Mouse (Mus musculus) forebrain, embryonic 11.5 days (tissue): ENCODE measurements at regions not wholly inside any gene's neighbourhood (a gene's known extent, or its start where the extent isn't known, plus 50 kb on each side); places are given as distances from the start of the nearest gene placed in this dataset.

Experiments
- ATAC-seq: fragments of 200-750 bp; cut with Nextera tagmentation; replicated peaks from 2 replicates; pipeline ENCODE4 v1.8.0; 2017; ENCODE audit warnings: moderate TSS enrichment; ENCODE audit not compliant: low FRiP score
- DNase-seq: peaks from one replicate; pipeline ENCODE4 v3.0.0-alpha.2; 2017; ENCODE audit warnings: low spot score
- H3K27ac ChIP-seq: fragments of 300-500 bp; sonication (generic); 2 replicates; pipeline ENCODE4 v1.5.1; 2014; ENCODE audit warnings: low read depth, low read length
- H3K27me3 ChIP-seq: fragments of 300-500 bp; sonication (generic); 2 replicates; pipeline ENCODE4 v1.6.1; 2014; ENCODE audit warnings: mild to moderate bottlenecking, low read length, mixed read lengths; ENCODE audit not compliant: control insufficient read depth, insufficient read depth
- H3K36me3 ChIP-seq: fragments of 300-500 bp; sonication (generic); 2 replicates; pipeline ENCODE4 v1.6.1; 2014; ENCODE audit warnings: mild to moderate bottlenecking, low read length, moderate library complexity, mixed read lengths; ENCODE audit not compliant: control insufficient read depth, insufficient read depth
- H3K4me1 ChIP-seq: fragments of 300-500 bp; sonication (generic); replicated peaks from 2 replicates; pipeline ENCODE4 v1.6.1; 2014; ENCODE audit warnings: low read length, mixed read lengths; ENCODE audit not compliant: control insufficient read depth, insufficient read depth
- H3K4me2 ChIP-seq: fragments of 300-500 bp; sonication (generic); 2 replicates; pipeline ENCODE4 v1.6.1; 2014; ENCODE audit warnings: low read depth, mild to moderate bottlenecking, low read length, moderate library complexity, mixed read lengths; ENCODE audit not compliant: severe bottlenecking
- H3K4me3 ChIP-seq: fragments of 300-500 bp; sonication (generic); 2 replicates; pipeline ENCODE4 v1.5.1; 2014; ENCODE audit warnings: low read depth, low read length
- H3K9ac ChIP-seq: fragments of 300-500 bp; sonication (generic); 2 replicates; pipeline ENCODE4 v1.6.1; 2014; ENCODE audit warnings: low read length
- H3K9me3 ChIP-seq: fragments of 300-500 bp; sonication (generic); 2 replicates; pipeline ENCODE4 v1.6.1; 2016; ENCODE audit warnings: low read length, mixed read lengths; ENCODE audit not compliant: control insufficient read depth
- WGBS: fragments of 180-500 bp; shearing (Covaris S2); extraction: QIAGEN DNeasy Blood & Tissue Kit; methylation state at CpG from one replicate; pipeline ENCODE4 v1.1.7; 2014; 5-methylcytosine and 5-hydroxymethylcytosine counted together

DNA sequence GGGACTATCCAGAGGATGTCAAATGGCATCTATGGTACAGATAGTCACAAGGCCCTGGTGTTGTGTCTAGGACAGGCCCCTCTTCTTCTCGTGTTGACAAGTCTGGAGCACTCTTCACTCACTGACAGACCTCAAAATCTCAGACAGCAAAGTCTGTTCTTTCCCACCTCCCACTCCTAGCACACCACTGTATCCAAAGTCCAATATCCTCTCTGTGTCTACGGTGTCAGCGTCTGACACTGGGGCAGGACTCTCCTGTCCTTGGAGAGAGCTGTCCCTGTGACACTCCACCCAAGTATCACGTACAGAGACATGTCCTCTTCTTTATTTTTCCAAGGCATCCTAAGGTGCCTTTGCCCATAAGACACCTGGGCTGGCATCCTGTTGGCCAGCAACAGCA lies 139.0 kb upstream of the Nsun2 start:
- no peak for ATAC-seq
- Histone ChIP-seq H3K4me2 (no peak overlapping the region), H3K27me3 (no peaks in the 10 kb centered on the region), H3K36me3 (no peaks in the 10 kb centered on the region), H3K27ac (no peak overlapping the region), H3K4me1 (no peaks in the 10 kb centered on the region), H3K9ac (no peak overlapping the region), H3K9me3 (no peaks in the 10 kb centered on the region), H3K4me3 (no peak overlapping the region)
- DNase-seq, result no peak
- 88% methylated on average over 4 of the region's 4 CpGs for WGBS

DNA sequence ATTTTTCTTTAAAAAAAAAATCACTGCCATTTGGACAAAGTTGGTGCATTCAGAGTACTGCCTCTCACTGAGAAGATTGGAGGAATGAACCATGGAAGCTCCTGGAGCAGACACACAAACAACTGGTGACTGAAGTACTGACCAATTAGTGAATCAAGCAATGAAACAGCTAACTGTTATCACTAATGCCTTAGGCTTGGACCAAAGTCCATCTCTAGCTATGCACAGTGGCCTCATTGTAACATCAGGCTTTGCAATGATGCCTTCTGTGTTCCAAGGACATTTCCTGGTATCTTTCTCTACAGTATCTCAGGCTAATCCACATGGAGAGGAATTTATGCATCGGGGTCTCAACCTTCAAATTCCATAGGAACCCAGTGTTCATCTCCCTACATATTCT lies 123.2 kb upstream of the Nsun2 start:
- H3K9me3 ChIP-seq, result no peaks in the 10 kb centered on the region
- ATAC-seq, result no peak
- no peak overlapping the region for H3K27ac ChIP-seq
- no peak overlapping the region for H3K4me3 ChIP-seq
- no peaks in the 10 kb centered on the region for H3K4me1 ChIP-seq
- no peaks in the 10 kb centered on the region for H3K36me3 ChIP-seq
- no peak overlapping the region for H3K4me2 ChIP-seq
- WGBS, result 85% methylated on average over 1 of the region's 1 CpGs
- H3K9ac ChIP-seq, result no peak overlapping the region
- no peaks in the 10 kb centered on the region for H3K27me3 ChIP-seq
- DNase-seq, result no peak

DNA sequence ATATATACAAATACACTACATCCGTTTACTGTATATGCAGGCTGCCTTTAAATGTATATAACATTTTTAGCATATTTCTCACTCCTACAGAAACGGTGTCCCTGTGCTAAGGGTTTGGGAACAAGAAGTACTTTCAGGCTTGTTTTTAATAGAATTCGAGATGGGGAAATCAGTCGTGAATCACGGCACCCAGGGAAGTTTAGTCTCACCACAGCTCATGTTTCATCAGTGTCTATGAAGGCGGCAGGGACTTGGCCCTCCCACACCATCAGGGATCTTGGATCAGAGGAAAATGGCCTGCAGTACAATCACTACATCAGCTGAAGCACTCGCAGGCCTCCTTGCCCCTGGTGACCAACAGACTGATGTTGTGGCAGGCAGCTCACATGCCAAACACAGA lies 118.7 kb upstream of the Nsun2 start:
- no peak for DNase-seq

DNA sequence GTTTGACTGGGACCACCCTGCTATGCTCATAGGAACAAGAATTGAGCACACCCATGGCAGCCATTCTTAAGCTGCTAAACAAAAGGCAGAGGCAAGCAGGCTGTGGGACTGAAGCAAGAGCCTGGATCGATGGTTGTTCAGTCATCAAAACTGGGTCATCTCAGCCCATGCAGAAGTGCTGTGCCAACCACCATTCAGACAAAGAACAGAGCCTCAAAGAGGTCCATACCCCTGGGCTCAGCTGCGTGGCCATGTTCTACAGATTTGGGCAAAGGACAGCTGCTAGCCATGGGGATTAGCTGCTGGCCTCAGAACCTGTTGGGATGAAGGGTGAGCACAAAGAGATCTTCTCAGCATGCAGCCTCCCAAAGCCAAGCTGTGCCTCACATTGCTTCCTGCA lies 116.8 kb upstream of the Nsun2 start:
- 44% methylated on average over 2 of the region's 2 CpGs for WGBS
- H3K27me3 ChIP-seq, result no peaks in the 10 kb centered on the region
- H3K4me2 ChIP-seq, result no peak overlapping the region
- no peak for ATAC-seq
- no peaks in the 10 kb centered on the region for H3K9me3 ChIP-seq
- no peak overlapping the region for H3K27ac ChIP-seq
- H3K4me1 ChIP-seq, result no peaks in the 10 kb centered on the region
- no peak for DNase-seq
- no peak overlapping the region for H3K4me3 ChIP-seq
- no peak overlapping the region for H3K9ac ChIP-seq
- H3K36me3 ChIP-seq, result no peaks in the 10 kb centered on the region

More for the DNA sequence above, 118.7 kb upstream of the Nsun2 start:
- no peak overlapping the region for H3K4me3 ChIP-seq
- WGBS, result 87% methylated on average over 7 of the region's 7 CpGs
- no peaks in the 10 kb centered on the region for H3K36me3 ChIP-seq
- H3K4me1 ChIP-seq, result no peaks in the 10 kb centered on the region
- no peak for ATAC-seq
- H3K9ac ChIP-seq, result no peak overlapping the region
- no peak overlapping the region for H3K4me2 ChIP-seq
- H3K9me3 ChIP-seq, result no peaks in the 10 kb centered on the region
- no peak overlapping the region for H3K27ac ChIP-seq
- H3K27me3 ChIP-seq, result no peaks in the 10 kb centered on the region

DNA sequence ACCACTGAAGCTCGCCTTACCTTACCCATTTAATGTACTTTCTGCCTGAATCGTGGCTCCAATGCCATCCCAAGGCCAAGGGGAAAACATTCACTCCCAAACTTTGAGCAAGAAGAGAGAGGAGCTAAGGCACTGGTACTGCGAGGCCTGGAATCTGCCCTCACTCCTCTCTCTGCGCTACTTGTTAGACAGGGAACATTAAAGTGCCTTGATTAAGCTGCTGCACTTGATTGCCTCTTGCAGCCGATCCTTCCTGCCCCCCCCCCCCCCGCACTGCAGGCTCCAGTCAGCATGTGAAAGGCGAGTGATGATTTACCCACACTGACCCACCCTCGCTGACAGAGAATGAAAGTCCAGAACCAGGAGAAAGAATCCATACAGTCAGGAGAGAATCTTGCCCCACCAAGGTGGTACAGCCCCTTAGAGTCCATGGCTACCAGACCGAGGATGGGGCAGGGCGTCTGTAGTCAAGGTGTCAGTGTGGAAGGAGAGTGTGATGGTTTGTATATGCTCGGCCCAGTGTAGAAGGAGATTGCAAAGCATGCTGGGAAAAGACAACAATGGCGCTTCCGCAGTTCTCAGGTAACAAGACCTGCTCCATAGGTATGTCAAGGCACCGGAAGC lies 115.6 kb upstream of the Nsun2 start:
- H3K9ac ChIP-seq, result no peak overlapping the region
- DNase-seq (no peak), ATAC-seq (no peak)
- H3K4me3 ChIP-seq, result no peak overlapping the region
- H3K9me3 ChIP-seq, result no peaks in the 10 kb centered on the region
- no peak overlapping the region for H3K4me2 ChIP-seq
- no peak overlapping the region for H3K27ac ChIP-seq
- H3K4me1 ChIP-seq, result no peaks in the 10 kb centered on the region
- no peaks in the 10 kb centered on the region for H3K36me3 ChIP-seq
- WGBS, result 87% methylated on average over 14 of the region's 14 CpGs
- H3K27me3 ChIP-seq, result no peaks in the 10 kb centered on the region

DNA sequence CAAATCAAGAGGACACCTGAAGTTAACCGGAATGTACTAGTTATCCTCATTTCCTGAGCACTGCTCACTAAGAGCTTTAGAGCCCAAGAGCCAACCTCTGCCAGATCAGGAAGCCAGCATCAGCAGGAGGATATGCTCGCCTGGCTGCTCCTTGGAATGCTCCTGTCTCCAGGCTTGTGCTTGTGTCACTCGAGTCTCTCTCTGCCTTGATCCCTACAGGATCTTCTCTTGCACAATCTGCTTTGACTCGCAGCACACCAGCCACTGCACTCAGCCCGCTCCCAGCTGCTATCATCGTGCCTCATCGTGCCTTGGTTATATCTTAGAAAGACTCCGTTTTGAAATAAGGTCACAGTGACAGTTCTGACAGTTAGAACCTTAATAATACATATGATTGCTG lies 113.4 kb upstream of the Nsun2 start:
- Histone ChIP-seq H3K27ac (no peak overlapping the region), H3K9ac (no peak overlapping the region), H3K27me3 (no peaks in the 10 kb centered on the region), H3K36me3 (no peaks in the 10 kb centered on the region), H3K4me3 (no peak overlapping the region), H3K4me1 (no peaks in the 10 kb centered on the region), H3K9me3 (no peaks in the 10 kb centered on the region), H3K4me2 (no peak overlapping the region)
- no peak for DNase-seq
- 88% methylated on average over 8 of the region's 8 CpGs for WGBS
- ATAC-seq, result no peak

DNA sequence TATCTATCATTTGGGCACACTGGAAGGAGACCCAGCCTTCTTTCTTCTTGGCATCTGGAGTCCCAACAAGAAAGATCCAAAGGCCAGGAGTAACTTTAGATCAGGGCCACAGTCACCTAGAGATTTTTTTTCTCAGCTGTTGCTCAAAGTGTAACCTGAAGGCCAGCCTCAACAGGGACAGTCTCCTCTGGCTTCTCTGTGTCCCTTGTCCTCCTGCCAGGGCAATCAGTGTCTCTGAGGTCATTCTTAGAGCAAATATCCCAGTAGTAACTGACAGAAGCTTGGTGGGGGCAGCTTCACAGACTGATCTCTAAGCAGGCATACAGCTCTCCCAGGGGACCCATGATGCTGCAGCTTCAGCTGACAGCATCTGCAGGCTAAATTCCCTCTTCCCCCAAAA lies 111.6 kb upstream of the Nsun2 start:
- no peak for DNase-seq
- no peak overlapping the region for H3K9ac ChIP-seq
- H3K27me3 ChIP-seq, result no peaks in the 10 kb centered on the region
- H3K36me3 ChIP-seq, result no peaks in the 10 kb centered on the region
- no peak overlapping the region for H3K4me3 ChIP-seq
- no peak overlapping the region for H3K4me2 ChIP-seq
- no peak for ATAC-seq
- no peaks in the 10 kb centered on the region for H3K9me3 ChIP-seq
- H3K27ac ChIP-seq, result no peak overlapping the region
- H3K4me1 ChIP-seq, result no peaks in the 10 kb centered on the region

DNA sequence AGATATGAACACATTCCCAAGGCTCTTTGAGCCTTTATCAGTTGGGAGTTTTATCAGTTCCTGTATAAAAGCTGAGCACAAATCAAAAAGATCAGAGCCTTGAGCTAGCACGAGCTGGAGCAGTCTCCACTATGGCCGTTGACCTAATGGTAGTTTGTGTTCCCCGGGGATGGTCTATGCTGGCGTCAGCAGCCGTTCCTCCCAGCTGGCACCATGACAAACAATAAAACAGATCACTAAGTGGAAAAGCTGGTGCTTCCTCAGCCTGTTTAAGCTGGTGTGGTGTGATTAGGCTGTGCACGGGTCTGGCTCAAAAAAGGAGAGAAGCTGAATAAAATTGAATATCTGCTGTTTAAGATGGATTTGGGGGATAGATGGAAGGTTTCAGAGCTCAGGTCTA lies 107.4 kb upstream of the Nsun2 start:
- H3K9ac ChIP-seq, result no peak overlapping the region
- ATAC-seq (no peak), DNase-seq (no peak)
- WGBS, result 79% methylated on average over 6 of the region's 6 CpGs
- no peaks in the 10 kb centered on the region for H3K9me3 ChIP-seq
- H3K27me3 ChIP-seq, result no peaks in the 10 kb centered on the region
- H3K36me3 ChIP-seq, result no peaks in the 10 kb centered on the region
- H3K4me3 ChIP-seq, result no peak overlapping the region
- no peak overlapping the region for H3K4me2 ChIP-seq
- no peaks in the 10 kb centered on the region for H3K4me1 ChIP-seq
- no peak overlapping the region for H3K27ac ChIP-seq

DNA sequence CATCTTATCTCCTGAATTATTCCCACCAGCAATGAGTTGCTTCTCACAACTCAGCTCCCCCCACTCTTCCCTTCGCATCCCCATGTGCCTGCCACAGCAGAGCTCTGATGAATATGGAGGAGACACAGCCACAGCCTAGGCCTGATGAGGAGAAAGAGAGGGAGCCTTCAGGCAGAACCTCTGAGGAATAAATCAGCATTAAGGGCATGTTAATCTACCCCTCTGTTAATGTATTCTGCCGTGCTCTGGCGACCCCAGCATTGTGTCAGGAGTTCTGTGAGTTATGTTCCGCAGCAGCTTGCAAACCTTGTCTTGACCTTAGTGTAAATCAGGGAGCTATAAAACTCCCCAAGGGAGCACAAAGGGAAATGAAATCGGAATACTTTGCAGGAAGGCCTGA lies 104.0 kb upstream of the Nsun2 start:
- H3K27me3 ChIP-seq, result no peaks in the 10 kb centered on the region
- no peak overlapping the region for H3K4me3 ChIP-seq
- no peak overlapping the region for H3K9ac ChIP-seq
- H3K27ac ChIP-seq, result no peak overlapping the region
- no peak for DNase-seq
- no peaks in the 10 kb centered on the region for H3K4me1 ChIP-seq
- no peaks in the 10 kb centered on the region for H3K9me3 ChIP-seq
- 71% methylated on average over 5 of the region's 5 CpGs for WGBS
- no peak overlapping the region for H3K4me2 ChIP-seq
- H3K36me3 ChIP-seq, result no peaks in the 10 kb centered on the region
- 0 out of 2 replicates have a peak, but pooled peaks have one; percentile 27 for ATAC-seq
